Mouse (Mus musculus): ENCODE measurements around the gene Mycl. TPM values are rescaled to one million over a fixed set of nuclear protein-coding genes. Genes with fewer than 3 reads are reported as not detected.

The Mycl gene
- total RNA-seq, 4 experiments from 2014 or later: 0.68 to 2.1 (median 1.3) TPM

DNA sequence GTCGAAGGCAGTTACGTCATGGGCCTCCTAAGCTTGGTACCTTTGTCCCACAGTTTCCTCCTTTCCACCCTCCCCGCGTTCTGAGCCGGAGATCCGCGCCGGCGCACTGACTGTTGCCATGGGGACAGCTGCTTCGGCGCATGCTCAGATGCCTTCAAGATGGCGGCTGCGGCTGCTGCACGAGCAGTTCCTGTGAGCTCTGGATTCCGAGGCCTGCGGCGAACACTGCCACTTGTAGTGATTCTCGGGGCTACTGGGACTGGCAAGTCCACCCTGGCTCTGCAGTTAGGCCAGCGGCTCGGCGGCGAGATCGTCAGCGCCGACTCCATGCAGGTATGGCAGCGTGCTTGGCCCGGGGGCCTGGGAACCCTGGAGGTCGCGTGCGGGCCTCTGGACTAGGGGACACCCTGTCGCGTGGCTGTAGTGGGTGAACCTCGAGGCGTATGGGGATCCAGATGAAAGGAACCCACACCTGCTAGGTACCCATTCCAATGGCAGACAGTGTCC is 21.1 kb downstream of the Mycl start, which contains the start of gene Trit1:
TSS of gene Trit1 (plus strand) at position 147 of the 507 bp plus-strand sequence.
- peak; percentile 91 for DNase-seq

DNA sequence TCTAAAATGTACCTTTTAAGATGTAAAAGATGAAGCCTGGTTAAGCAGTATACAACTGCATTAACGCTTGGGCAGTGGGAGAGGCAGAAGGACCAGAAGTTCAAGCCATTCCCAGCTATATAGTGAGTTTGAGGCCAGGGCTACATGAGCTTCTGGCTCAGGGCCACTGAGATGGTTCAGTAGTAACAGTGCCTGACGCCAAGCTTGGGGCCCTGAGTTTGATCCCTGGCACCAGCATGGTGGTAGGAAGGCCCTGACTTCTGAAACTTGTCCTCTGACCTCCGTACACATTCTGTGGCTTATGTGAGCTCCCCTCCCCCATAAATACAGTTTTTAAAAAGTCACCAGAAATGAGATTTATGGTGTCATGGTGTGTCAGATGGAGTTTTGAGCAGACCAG is 26.1 kb downstream of the Mycl start:
- no peak for DNase-seq

DNA sequence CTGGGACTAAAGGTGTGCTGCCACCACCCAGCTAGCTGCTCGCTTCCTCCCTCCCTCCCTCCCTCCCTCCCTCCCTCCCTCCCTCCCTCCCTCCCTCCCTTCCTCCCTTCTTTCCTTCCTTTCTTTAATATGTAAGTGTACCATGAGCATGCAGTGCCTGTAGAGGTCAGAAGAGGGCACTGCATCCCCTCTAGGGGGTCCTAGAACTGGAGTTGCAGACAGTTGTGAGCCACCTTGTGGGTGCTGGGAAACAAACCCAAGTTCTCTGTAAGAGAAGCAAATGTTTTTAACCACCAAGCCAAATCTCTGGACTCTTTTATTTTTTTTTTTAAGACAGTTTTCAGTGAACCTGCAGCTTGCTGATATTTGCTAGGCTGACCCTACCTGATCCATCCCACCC is 27.4 kb downstream of the Mycl start:
- no peak for DNase-seq

DNA sequence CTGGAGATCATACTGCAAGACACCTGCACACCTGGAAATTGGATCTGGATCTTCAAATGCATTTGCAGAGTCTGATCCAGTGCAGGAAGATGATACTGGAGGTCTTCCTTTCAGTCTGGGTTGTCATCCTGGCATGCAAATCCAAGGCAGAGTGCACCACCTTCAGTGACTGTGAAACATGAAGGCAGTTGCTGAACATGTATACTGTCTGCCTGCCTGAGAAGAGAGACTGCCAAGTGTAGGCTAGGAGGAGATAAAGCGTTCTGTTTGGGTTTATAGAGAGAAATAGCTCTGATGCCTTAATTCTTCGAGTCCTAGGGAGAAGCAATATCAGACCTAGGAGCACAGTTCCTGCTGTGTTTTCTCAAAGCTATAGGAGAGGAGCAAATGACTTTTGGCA is 30.0 kb downstream of the Mycl start:
- DNase-seq: no peak

DNA sequence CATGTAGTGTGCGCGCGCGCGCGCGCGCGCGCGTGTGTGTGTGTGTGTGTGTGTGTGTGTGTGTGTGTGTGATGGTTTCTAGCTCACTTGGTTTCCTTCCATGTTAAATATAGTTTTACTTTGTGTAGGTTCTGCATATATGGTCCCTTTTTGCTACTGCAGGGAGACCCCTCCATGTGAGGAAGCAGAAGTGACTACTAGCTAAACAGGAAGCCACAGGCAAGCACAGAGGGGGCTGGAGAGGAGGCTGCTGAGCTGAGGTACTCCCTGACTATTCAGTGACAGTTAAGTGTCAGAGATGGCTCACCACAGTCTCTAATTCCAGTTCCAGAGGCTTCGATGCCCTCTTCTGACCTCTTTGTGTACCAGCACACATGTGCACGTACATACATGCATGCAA is 30.7 kb downstream of the Mycl start:
- no peak for DNase-seq

DNA sequence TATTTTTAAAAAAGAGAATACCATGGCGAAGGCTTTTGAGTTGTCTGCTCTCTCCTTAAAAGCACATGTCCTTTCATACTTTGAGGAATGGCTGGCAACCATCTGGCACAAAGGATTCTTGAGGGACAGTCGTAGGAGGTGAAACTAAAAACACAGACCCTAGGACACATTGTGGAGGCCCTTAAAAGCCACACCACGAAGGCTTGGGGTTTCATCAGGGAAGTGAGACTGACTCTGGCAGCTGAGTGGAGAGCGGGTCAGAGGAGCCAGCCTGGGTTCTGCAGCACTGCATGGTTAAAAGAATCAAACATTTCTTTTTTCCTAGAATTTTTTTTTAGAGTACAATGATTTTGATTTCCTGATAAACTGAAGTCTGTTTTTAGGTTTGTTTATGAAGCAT is 31.1 kb downstream of the Mycl start:
- no peak for DNase-seq

DNA sequence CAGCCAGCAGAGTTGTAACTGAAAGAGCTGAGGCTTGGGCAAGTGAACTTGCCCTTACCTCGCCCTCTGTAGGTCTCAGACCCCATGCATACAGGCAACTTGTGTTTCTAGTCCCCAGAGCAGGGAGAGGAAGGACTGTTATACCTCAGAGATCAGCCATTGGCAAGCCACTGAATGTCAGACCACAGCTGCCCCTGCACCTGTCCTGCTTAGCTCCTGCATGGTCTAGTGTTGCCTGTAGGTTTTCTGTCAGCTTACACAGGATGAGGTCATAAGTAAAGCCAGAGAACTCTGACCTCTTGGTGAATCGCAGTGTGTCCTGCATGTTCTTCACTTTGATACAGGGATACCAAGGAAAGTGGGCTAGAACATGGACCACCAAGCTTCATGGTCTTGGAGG is 39.4 kb downstream of the Mycl start:
- DNase-seq: no peak

DNA sequence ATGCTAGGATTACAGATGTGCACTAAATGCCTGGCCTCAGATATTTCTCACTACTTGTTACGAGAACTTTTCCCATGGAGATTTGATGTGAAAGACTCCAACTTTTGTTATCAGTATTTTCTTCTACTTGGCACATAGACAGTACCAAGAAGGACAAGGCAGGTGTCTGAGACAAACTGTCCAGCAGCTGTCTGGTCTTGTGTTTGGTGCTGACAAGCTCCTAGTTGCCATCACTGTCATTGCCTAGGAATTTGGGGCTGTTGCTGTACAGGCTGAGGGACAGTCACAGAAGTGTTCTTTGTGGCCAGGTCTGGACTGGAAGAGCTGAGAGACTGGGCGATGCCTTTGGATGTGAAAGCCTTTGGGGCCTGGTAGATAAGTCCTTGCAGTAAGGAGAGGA is 40.2 kb downstream of the Mycl start:
- DNase-seq: no peak

DNA sequence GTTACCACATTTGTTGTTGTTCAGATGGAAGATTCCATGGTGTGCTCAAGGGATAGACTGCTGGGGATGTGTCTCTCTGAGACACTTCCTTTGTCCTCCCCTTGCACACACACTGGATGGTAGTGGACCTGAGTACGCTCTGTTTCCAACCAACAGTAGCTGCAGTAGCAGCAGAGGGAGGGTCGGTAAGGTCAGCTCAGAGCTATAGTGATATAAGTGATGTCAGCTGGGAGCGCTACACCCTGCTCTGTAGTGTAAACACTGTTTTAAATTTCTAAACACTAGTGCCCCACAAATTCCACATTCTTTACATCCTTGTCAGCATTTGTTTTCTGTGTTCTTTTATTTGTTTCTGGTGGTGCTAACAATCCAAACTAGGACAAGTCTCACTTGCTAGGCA is 41.3 kb downstream of the Mycl start:
- DNase-seq: no peak

DNA sequence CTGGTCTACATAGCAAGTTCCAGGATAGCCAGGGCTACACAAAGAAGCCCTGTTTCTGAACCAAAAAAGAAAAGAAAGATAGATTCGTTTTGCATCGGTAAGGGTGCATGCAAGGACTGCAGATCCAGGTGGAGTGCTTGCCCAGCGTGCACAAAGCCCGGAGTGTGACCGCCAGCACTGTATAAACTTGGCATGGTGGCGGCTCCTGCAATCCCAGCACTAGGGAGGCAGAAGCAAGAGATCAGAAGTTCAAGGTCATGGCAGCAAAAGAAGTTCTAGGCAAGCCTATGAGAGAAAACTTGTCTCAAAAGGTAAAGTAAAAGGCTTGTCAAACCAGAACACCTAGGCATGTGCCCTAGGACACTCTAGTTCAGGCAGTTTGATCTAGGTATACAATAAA is 45.7 kb downstream of the Mycl start:
- no peak for DNase-seq

DNA sequence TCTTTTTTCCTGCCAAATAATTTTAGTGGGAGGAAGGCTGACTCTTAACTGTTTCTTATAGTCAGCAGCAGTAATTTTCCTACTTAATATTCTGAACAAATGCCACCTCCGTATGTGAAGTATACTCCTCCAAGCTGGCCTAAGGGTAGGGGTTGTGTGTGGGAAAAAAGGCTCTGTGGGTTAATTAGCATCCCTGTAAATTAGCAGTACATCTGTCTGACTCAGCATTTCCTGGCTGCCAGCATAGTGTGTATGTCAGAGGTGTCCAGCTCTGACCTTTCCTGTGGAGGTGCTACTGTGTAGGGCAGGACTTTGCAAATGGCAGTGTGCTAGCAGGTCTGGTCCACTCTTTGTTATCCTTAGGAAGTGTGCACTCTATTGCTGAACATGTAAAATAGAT is 48.4 kb downstream of the Mycl start:
- no peak for DNase-seq

DNA sequence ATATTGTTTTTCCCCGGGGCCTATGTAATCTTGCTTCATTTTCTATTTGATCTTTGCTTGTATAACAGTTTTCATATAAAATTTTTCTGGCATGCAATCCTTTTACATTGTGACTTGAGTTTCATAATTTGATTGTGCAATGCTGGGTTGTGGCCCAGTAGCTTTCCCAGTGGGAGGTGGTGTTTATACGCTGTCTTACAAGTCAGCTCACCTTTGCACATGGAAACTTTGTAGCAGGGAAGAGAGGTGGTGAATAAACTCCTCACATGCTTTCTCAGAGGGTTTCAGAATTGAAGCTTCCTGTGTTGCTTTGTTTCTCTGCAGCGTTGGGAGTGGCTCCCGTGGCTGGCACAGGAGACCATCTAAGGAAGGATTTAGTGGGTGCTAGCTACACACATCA is 49.4 kb downstream of the Mycl start:
- DNase-seq: no peak

DNA sequence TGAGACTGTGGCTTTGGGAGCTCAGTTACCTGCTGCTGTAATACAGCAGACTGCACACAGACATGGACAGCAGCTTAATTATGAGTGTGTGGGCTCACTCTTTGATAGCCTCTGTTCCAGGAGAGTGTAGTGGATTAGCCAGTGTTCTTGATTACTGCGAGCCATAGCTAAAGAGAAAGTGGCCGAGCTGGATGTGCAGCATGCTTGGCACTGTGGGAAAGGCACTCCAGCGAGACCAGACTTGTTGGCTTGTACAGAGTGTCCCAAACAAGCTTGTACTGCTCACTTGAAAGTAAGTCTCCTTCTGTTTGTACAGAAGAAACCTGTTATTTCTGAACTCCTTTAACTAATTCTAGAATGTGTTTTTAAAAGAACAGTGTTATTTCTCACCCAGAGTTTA is 50.8 kb downstream of the Mycl start:
- no peak for DNase-seq

DNA sequence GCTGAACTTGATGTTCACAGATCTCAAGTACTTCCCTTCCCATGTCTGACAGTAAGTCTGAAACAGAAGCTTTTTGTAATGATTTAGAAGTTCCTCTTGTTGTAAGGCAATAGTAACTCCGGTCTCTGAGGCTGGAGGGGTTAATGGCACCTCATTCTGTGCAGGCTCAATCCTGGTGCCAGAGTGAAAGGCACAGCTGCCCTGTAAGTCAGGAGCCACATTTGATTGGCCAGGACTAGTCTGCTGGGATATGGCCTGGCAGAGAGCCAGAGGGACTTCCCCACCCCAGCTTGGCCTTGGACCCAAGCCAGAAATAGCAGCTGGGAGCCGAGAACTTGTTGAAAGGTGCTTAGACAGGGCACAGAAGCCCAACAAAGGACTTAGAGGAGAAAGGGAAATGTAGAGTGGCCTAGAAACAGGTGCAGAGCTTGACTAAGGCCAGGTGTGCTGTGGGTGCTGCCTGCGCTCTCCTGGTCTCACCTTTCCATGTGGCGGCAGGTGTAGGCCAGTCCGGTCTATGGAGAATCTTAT is 55.3 kb downstream of the Mycl start:
- DNase-seq: peak; percentile 88

Other genes with a start within 250 kb of the Mycl start
- gene Ppt1, start 159.4 kb upstream of the Mycl start, total RNA-seq (2022): 100 to 1,000 TPM in 2 of 4 experiments, 10 to 100 TPM in 2; 71.3 to 138 (median 106) TPM
- gene Cap1, start 109.6 kb upstream of the Mycl start, total RNA-seq (2022): 100 to 1,000 TPM; 134 to 181 (median 168) TPM
- 1 to 10 TPM in 2 of 4 experiments, under 1 TPM in 2; 0.83 to 8.4 (median 1.2) TPM for gene Mfsd2a, start 34.5 kb upstream of the Mycl start, total RNA-seq (2022)
- gene Trit1, start 20.9 kb downstream of the Mycl start, total RNA-seq (2022): 10 to 100 TPM; 21.8 to 24.5 (median 22.9) TPM
- under 1 TPM; 0.12 to 0.70 (median 0.30) TPM for gene Bmp8b, start 109.5 kb downstream of the Mycl start, total RNA-seq (2022)
- under 1 TPM in 1 of 4 experiments, not detected in 3; 0.18 TPM for gene Oxct2b, start 120.6 kb downstream of the Mycl start, total RNA-seq (2022)
- 10 to 100 TPM; 55.8 to 65.6 (median 58.6) TPM for gene Ppie, start 144.3 kb downstream of the Mycl start, total RNA-seq (2022)
- 1 to 10 TPM; 5.0 to 9.1 (median 7.2) TPM for gene Hpcal4, start 187.6 kb downstream of the Mycl start, total RNA-seq (2022)
- 100 to 1,000 TPM in 2 of 4 experiments, 10 to 100 TPM in 2; 65.4 to 137 (median 88.0) TPM for gene Nt5c1a, start 205.9 kb downstream of the Mycl start, total RNA-seq (2022)
- gene Heyl, start 237.9 kb downstream of the Mycl start, total RNA-seq (2022): 10 to 100 TPM in 2 of 4 experiments, 1 to 10 TPM in 2; 4.6 to 13.5 (median 8.9) TPM